Mouse (Mus musculus): Measurements from ENCODE around the gene Speer4f2. TPM values are rescaled to one million over a fixed set of nuclear protein-coding genes. Genes with fewer than 3 reads are reported as not detected.

Speer4f2 gene
- total and polyA plus RNA-seq, 2 experiments = not detected

GRCm38 (mm10) chr5:17408924-17409660, 36.1 kb downstream of the Speer4f2 start:
- Histone ChIP-seq H3K27ac (replicated peaks; ENCODE audit: insufficient read depth, low read depth, low read length) (no peak overlapping the region), H3K9ac (ENCODE audit: low read depth, low read length) (no peak overlapping the region), H3K4me1 (ENCODE audit: control insufficient read depth, insufficient read depth, low read length) (no peaks in the 10 kb centered on the region; the same call in 1 of the 2 replicates), H3K4me3 (ENCODE audit: insufficient read depth, low read depth, low read length) (no peak overlapping the region), H3K79me2 (ENCODE audit: control insufficient read depth, insufficient read depth, low read length) (no peaks in the 10 kb centered on the region), H3K36me3 (ENCODE audit: control insufficient read depth, insufficient read depth, low read length) (no peaks in the 10 kb centered on the region), H3K27me3 (ENCODE audit: control insufficient read depth, insufficient read depth, low read length) (no peaks in the 10 kb centered on the region)
- WGBS = 69% methylated on average over 4 of the region's 4 CpGs
- no peak for DNase-seq (ENCODE audit: extremely low read depth, low read depth, low spot score)
- TF ChIP-seq POLR2A (IDR thresholded peaks at IDR 0.05; ENCODE audit: extremely low read depth, insufficient read depth, low read length) = no peak
- TF ChIP-seq CTCF (IDR thresholded peaks at IDR 0.05; ENCODE audit: low read depth, low read length) = no peak

- Histone ChIP-seq H3K27ac (replicated peaks; ENCODE audit: insufficient read depth, low read depth, low read length) (no peak overlapping the region), H3K9ac (ENCODE audit: low read depth, low read length) (no peak overlapping the region), H3K79me2 (ENCODE audit: control insufficient read depth, insufficient read depth, low read length) (no peaks in the 10 kb centered on the region), H3K27me3 (ENCODE audit: control insufficient read depth, insufficient read depth, low read length) (no peaks in the 10 kb centered on the region), H3K4me3 (ENCODE audit: insufficient read depth, low read depth, low read length) (no peak overlapping the region), H3K4me1 (ENCODE audit: control insufficient read depth, insufficient read depth, low read length) (peaks cover 4% of the 10 kb centered on the region; the same call in 1 of the 2 replicates), H3K36me3 (ENCODE audit: control insufficient read depth, insufficient read depth, low read length) (no peaks in the 10 kb centered on the region)
- TF ChIP-seq POLR2A (IDR thresholded peaks at IDR 0.05; ENCODE audit: extremely low read depth, insufficient read depth, low read length) (no peak), CTCF (IDR thresholded peaks at IDR 0.05; ENCODE audit: low read depth, low read length) (no peak)
- 78% methylated on average over 2 of the region's 2 CpGs for WGBS
- no peak for DNase-seq (ENCODE audit: extremely low read depth, low read depth, low spot score)
These were observed 44.2 kb downstream of the Speer4f2 start for GRCm38 (mm10) chr5:17417201-17417600.

- WGBS = 85% methylated on average over 1 of the region's 1 CpGs
These were observed 46.3 kb downstream of the Speer4f2 start for GRCm38 (mm10) chr5:17419215-17419820.

GRCm38 (mm10) chr5:17419921-17420320, 46.9 kb downstream of the Speer4f2 start:
- Histone ChIP-seq H3K9ac (ENCODE audit: low read depth, low read length) (no peak overlapping the region), H3K4me3 (ENCODE audit: insufficient read depth, low read depth, low read length) (no peak overlapping the region), H3K27me3 (ENCODE audit: control insufficient read depth, insufficient read depth, low read length) (no peaks in the 10 kb centered on the region), H3K27ac (replicated peaks; ENCODE audit: insufficient read depth, low read depth, low read length) (no peak overlapping the region), H3K36me3 (ENCODE audit: control insufficient read depth, insufficient read depth, low read length) (no peaks in the 10 kb centered on the region), H3K4me1 (ENCODE audit: control insufficient read depth, insufficient read depth, low read length) (peaks cover 4% of the 10 kb centered on the region; the same call in 1 of the 2 replicates), H3K79me2 (ENCODE audit: control insufficient read depth, insufficient read depth, low read length) (no peaks in the 10 kb centered on the region)
- DNase-seq (ENCODE audit: extremely low read depth, low read depth, low spot score) = peak; percentile 70
- TF ChIP-seq CTCF (IDR thresholded peaks at IDR 0.05; ENCODE audit: low read depth, low read length) = no peak
- no peak for TF ChIP-seq POLR2A (IDR thresholded peaks at IDR 0.05; ENCODE audit: extremely low read depth, insufficient read depth, low read length)

More at GRCm38 (mm10) chr5:17419215-17419820, 46.3 kb downstream of the Speer4f2 start:
- TF ChIP-seq POLR2A (IDR thresholded peaks at IDR 0.05; ENCODE audit: extremely low read depth, insufficient read depth, low read length) (no peak), CTCF (IDR thresholded peaks at IDR 0.05; ENCODE audit: low read depth, low read length) (no peak)
- DNase-seq (ENCODE audit: extremely low read depth, low read depth, low spot score) = peak; percentile 86
- Histone ChIP-seq H3K9ac (ENCODE audit: low read depth, low read length) (no peak overlapping the region), H3K4me3 (ENCODE audit: insufficient read depth, low read depth, low read length) (no peak overlapping the region), H3K27ac (replicated peaks; ENCODE audit: insufficient read depth, low read depth, low read length) (peak overlapping the region; percentile 28; the same call in 1 of the 2 replicates), H3K79me2 (ENCODE audit: control insufficient read depth, insufficient read depth, low read length) (no peaks in the 10 kb centered on the region), H3K36me3 (ENCODE audit: control insufficient read depth, insufficient read depth, low read length) (no peaks in the 10 kb centered on the region), H3K27me3 (ENCODE audit: control insufficient read depth, insufficient read depth, low read length) (no peaks in the 10 kb centered on the region), H3K4me1 (ENCODE audit: control insufficient read depth, insufficient read depth, low read length) (peaks cover 4% of the 10 kb centered on the region; the same call in 1 of the 2 replicates)

GRCm38 (mm10) chr5:17422225-17422624, 49.2 kb downstream of the Speer4f2 start:
- no peak overlapping the region for H3K4me3 ChIP-seq (ENCODE audit: insufficient read depth, low read depth, low read length)
- no peaks in the 10 kb centered on the region for H3K36me3 ChIP-seq (ENCODE audit: control insufficient read depth, insufficient read depth, low read length)
- WGBS = 61% methylated on average over 1 of the region's 1 CpGs
- no peak overlapping the region for H3K27ac ChIP-seq (replicated peaks; ENCODE audit: insufficient read depth, low read depth, low read length)
- TF ChIP-seq POLR2A (IDR thresholded peaks at IDR 0.05; ENCODE audit: extremely low read depth, insufficient read depth, low read length) (no peak), CTCF (IDR thresholded peaks at IDR 0.05; ENCODE audit: low read depth, low read length) (no peak)
- DNase-seq (ENCODE audit: extremely low read depth, low read depth, low spot score) = no peak
- no peaks in the 10 kb centered on the region for H3K79me2 ChIP-seq (ENCODE audit: control insufficient read depth, insufficient read depth, low read length)
- H3K27me3 ChIP-seq (ENCODE audit: control insufficient read depth, insufficient read depth, low read length) = no peaks in the 10 kb centered on the region
- H3K4me1 ChIP-seq (ENCODE audit: control insufficient read depth, insufficient read depth, low read length) = peaks cover 4% of the 10 kb centered on the region; the same call in 1 of the 2 replicates
- no peak overlapping the region for H3K9ac ChIP-seq (ENCODE audit: low read depth, low read length)

GRCm38 (mm10) chr5:17426930-17427329, 54.0 kb downstream of the Speer4f2 start:
- H3K9ac ChIP-seq (ENCODE audit: low read depth, low read length) = no peak overlapping the region
- H3K36me3 ChIP-seq (ENCODE audit: control insufficient read depth, insufficient read depth, low read length) = no peaks in the 10 kb centered on the region
- no peaks in the 10 kb centered on the region for H3K27me3 ChIP-seq (ENCODE audit: control insufficient read depth, insufficient read depth, low read length)
- H3K4me3 ChIP-seq (ENCODE audit: insufficient read depth, low read depth, low read length) = no peak overlapping the region
- no peak for TF ChIP-seq POLR2A (IDR thresholded peaks at IDR 0.05; ENCODE audit: extremely low read depth, insufficient read depth, low read length)
- no peak for TF ChIP-seq CTCF (IDR thresholded peaks at IDR 0.05; ENCODE audit: low read depth, low read length)
- no peaks in the 10 kb centered on the region for H3K4me1 ChIP-seq (ENCODE audit: control insufficient read depth, insufficient read depth, low read length)
- WGBS = 73% methylated on average over 1 of the region's 1 CpGs
- peak; percentile 37 for DNase-seq (ENCODE audit: extremely low read depth, low read depth, low spot score)
- H3K79me2 ChIP-seq (ENCODE audit: control insufficient read depth, insufficient read depth, low read length) = no peaks in the 10 kb centered on the region
- H3K27ac ChIP-seq (replicated peaks; ENCODE audit: insufficient read depth, low read depth, low read length) = no peak overlapping the region

Other genes with a start within 250 kb of the Speer4f2 start
- gene Speer4f1, start 102.9 kb downstream of the Speer4f2 start, total RNA-seq (2014; rRNA removed) = not detected in 2 replicates
- gene Speer4f1, start 102.9 kb downstream of the Speer4f2 start, polyA plus RNA-seq (2012; rRNA removed) = not detected in 2 replicates
- gene Sema3c, start 201.1 kb downstream of the Speer4f2 start, total RNA-seq (2014; rRNA removed) = 0.55 and 0.67 TPM in 2 replicates
- gene Sema3c, start 201.1 kb downstream of the Speer4f2 start, polyA plus RNA-seq (2012; rRNA removed) = 0.19 and 0.28 TPM in 2 replicates